Mouse (Mus musculus): ENCODE data around the gene Slco1a4. TPM values are rescaled to one million over a fixed set of nuclear protein-coding genes. Genes with fewer than 3 reads are reported as not detected.
"Not testable (repeated sequence)": the region's sequence is repeated elsewhere in the genome, so short reads cannot be mapped to it uniquely, and the experiment has no call there.

Slco1a4 gene
- 0.87 and 0.99 TPM in 2 replicates for polyA plus RNA-seq (2012; rRNA removed)

DNA sequence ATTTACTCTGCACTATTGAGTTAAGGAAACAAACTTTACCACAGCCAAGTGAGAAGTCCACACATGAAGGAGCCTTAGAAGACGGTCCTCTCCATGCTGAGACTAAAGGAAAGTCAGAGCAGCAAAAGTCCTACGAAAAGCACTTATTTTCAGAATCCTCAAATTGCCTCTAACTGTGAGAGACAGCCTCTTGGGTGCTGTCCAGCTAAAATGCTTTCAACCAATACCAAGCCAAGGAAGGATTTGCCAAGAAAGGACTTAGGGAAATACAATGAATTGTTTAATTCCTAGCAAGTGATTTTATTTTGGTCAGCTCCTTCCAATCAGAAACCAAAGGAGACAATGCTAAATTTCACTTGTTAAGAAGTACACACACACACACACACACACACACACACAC is at the start of gene Slco1a4:
TSS of gene Slco1a4 (minus strand) at position 115 of the 400 bp plus-strand sequence.
- DNase-seq (ENCODE audit: low spot score), result no peak

- DNase-seq (ENCODE audit: low spot score), result no peak
Observed at GRCm38 (mm10) chr6:141898197-141898596, 42.2 kb upstream of the Slco1a4 start.

GRCm38 (mm10) chr6:141889723-141890122 is 33.7 kb upstream of the Slco1a4 start:
- no peak for DNase-seq (ENCODE audit: low spot score)

DNA sequence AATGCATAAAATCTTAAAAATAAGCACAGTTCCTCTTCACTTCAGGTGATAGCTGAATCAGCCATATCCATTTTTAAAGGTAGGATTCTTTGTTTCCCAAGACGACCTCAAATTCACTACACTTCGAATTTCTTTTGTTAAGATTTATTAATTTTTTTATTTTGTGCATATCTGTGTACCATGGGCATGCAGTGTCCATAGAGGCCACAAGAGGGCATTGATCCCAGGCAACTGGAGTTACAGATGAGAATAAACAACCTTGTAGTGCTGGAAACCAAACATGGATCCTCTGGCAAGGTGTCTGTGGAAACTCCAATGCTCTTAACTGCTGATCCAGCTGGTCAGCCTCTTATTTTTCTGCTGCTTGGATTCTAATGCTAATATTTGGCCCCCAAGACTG is 32.2 kb upstream of the Slco1a4 start:
- no peak for DNase-seq (ENCODE audit: low spot score)

DNA sequence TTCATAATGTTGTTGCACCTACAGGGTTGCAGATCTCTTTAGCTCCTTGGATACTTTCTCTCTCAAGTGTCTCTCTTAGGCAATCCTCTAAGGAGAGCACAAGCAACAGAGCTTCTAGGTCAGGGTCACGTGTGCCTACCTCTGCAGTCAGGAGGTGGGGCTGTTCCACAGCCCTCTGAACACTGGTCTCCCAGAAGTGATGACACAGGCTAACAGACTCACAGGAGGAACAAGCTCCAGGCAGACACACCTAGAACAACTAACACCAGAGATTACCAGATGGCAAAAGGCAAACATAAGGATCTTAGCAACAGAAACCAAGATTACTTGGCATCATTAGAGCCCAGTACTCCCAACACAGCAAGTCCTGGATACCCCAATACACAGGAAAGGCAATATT is 26.6 kb upstream of the Slco1a4 start:
- DNase-seq (ENCODE audit: low spot score), result no peak

GRCm38 (mm10) chr6:141875742-141876141 is 19.7 kb upstream of the Slco1a4 start:
- not testable (repeated sequence) for DNase-seq (ENCODE audit: low spot score)

GRCm38 (mm10) chr6:141871711-141872110 is 15.7 kb upstream of the Slco1a4 start:
- no peak for DNase-seq (ENCODE audit: low spot score)

GRCm38 (mm10) chr6:141868735-141869134 is 12.7 kb upstream of the Slco1a4 start:
- DNase-seq (ENCODE audit: low spot score), result no peak

DNA sequence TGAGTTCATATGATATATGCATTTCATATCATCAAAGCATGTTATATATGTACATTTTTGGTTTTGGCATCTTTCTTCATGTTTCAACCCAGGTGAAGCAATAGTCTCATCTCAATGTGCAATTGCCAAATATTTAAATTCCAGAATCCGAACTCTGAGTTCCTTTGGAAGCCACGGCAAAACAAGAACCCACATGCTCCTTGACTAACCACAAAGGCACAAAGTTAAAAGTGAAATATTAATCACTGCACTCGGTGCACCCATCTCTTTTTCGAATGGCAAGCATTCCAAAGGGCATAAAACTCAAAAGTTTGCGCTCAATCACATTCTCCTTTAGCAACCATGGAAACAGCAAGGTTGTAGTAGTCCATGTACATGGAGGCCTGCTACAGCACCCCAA is 10.0 kb upstream of the Slco1a4 start:
- DNase-seq (ENCODE audit: low spot score), result no peak

- no peak for DNase-seq (ENCODE audit: low spot score)
Observed at GRCm38 (mm10) chr6:141857735-141858531, 1.9 kb upstream of the Slco1a4 start.

DNA sequence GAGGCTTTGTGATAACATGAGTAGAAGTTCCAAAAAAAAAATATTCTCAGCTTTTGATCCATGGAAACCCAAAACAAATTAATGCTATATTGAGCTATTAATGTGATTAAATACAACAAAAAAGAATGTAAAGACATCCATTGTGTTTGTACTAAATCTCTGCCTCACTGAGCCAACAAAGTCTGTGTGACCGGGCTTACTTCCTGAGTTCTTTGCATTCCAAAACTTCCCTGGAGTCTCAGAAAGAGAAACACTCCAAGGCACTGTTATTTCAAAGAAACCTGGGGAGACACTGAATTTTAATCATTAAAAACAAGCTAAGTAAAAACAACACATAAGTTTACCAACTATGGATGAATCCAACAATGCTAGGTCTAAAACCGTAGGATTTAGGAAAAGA is 2.4 kb downstream of the Slco1a4 start:
- no peak for DNase-seq (ENCODE audit: low spot score)

DNA sequence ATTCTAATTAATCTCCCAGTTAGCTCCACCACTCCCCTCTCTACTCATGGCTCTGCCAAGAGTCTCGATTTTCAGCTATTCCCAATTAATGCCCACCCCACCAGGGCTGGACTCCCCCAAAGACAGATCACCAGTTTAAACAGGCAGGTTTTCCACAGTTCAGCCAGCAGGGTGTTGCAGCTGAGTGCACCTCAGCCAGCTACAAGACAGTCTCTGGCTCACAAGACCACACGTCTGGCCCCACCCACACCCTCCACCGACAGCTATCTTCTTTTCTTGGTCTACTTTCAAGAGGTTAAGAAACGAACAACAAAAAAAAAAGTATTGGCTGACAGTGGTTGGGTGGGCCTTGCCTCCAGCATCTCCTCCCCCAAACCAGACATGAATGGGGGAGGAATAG is 6.9 kb downstream of the Slco1a4 start:
- no peak for DNase-seq (ENCODE audit: low spot score)

DNA sequence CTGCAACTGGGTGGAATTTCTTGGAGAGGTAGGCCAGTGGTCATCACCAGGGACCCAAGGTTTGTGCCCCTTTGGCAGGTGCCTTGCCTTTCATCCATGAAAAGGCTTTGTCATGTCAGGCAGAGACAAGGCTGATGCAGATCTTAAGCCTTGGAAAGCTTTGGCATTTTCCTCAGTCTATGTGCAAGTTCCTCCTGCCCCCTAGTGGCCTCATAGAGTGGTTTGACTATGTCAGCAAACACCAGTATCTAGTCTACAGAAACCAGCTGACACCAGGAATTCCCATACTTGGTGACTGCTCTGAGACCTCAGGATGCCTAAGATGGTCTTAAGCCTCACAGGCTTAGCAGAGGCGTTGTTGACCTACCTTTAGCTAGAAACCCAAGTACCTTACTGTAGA is 58.2 kb downstream of the Slco1a4 start:
- no peak for DNase-seq (ENCODE audit: low spot score)

GRCm38 (mm10) chr6:141774476-141774875 is 81.5 kb downstream of the Slco1a4 start:
- no peak for DNase-seq (ENCODE audit: low spot score)

- DNase-seq (ENCODE audit: low spot score), result no peak
Observed at GRCm38 (mm10) chr6:141773710-141774109, 82.3 kb downstream of the Slco1a4 start, which contains the start of gene Gm5724. Gm5724 (minus strand) TSS chr6:141773810.

Other genes with a start within 250 kb of the Slco1a4 start
- gene Slco1b2, start 226.7 kb downstream of the Slco1a4 start, polyA plus RNA-seq (2012; rRNA removed), result not detected in 2 replicates
- gene Gm5724, start 82.4 kb downstream of the Slco1a4 start, polyA plus RNA-seq (2012; rRNA removed), result 0.03 TPM in 1 of 2 replicates, not detected in the other
- gene Slco1a1, start 90.8 kb upstream of the Slco1a4 start, polyA plus RNA-seq (2012; rRNA removed), result 0.06 TPM in 1 of 2 replicates, not detected in the other
- not detected in 2 replicates for gene Gm6614, start 155.2 kb upstream of the Slco1a4 start, polyA plus RNA-seq (2012; rRNA removed)

Measured in urinary bladder, adult 2 months (tissue).